Mouse (Mus musculus): ENCODE measurements around the gene Preb. TPM values are rescaled to one million over a fixed set of nuclear protein-coding genes. Genes with fewer than 3 reads are reported as not detected.
A peak's percentile ranks its signal among the peaks of the same experiment; 100 is the strongest.

Preb gene
- polyA plus RNA-seq, 1 experiment = 335 TPM

- H3K4me1 ChIP-seq (ENCODE audit: control insufficient read depth, insufficient read depth, insufficient read length, low read length) = peaks cover 31% of the 10 kb centered on the region
- peaks cover 22% of the 10 kb centered on the region for H3K36me3 ChIP-seq (ENCODE audit: control insufficient read depth, insufficient read depth, low read length)
- TF ChIP-seq POLR2A (IDR thresholded peaks at IDR 0.05; ENCODE audit: low read depth, low read length) = peak; percentile 85
- no peak for TF ChIP-seq CTCF (IDR thresholded peaks at IDR 0.05; ENCODE audit: extremely low read depth, insufficient read length, insufficient replicate concordance, low read depth, low read length)
- WGBS = under 1% methylated on average over 58 of the region's 58 CpGs
- peak within 1 kb of the TSS; percentile 93 for H3K27ac ChIP-seq (ENCODE audit: insufficient read depth, low read depth, low read length)
- no peaks in the 10 kb centered on the region for H3K27me3 ChIP-seq (ENCODE audit: control insufficient read depth, insufficient read depth, low read length)
- H3K4me3 ChIP-seq (ENCODE audit: low read depth, low read length) = peak within 1 kb of the TSS; percentile 77
These were observed 52.6 kb downstream of the Preb start, which contains the start of gene Ost4 for GRCm38 (mm10) chr5:30907413-30908059. Ost4 (minus strand) TSS chr5:30907788.

- H3K36me3 ChIP-seq (ENCODE audit: control insufficient read depth, insufficient read depth, low read length) = peaks cover 24% of the 10 kb centered on the region
- H3K4me3 ChIP-seq (ENCODE audit: low read depth, low read length) = no peak overlapping the region
- H3K4me1 ChIP-seq (ENCODE audit: control insufficient read depth, insufficient read depth, insufficient read length, low read length) = peaks cover 9% of the 10 kb centered on the region
- H3K27me3 ChIP-seq (ENCODE audit: control insufficient read depth, insufficient read depth, low read length) = no peaks in the 10 kb centered on the region
- 77% methylated on average over 5 of the region's 5 CpGs for WGBS
- peak overlapping the region; percentile 61; the same call in 1 of the 2 replicates for H3K27ac ChIP-seq (ENCODE audit: insufficient read depth, low read depth, low read length)
- TF ChIP-seq POLR2A (IDR thresholded peaks at IDR 0.05; ENCODE audit: low read depth, low read length) (no peak), CTCF (IDR thresholded peaks at IDR 0.05; ENCODE audit: extremely low read depth, insufficient read length, insufficient replicate concordance, low read depth, low read length) (no peak)
These were observed 58.3 kb downstream of the Preb start for GRCm38 (mm10) chr5:30901860-30902259.

Other genes starting within 250 kb of the Preb start
- 0.66 and 1.6 TPM in 2 replicates for gene Dpysl5, start 248.8 kb downstream of the Preb start, polyA plus RNA-seq (2012; rRNA removed)
- 26.2 and 28.7 TPM in 2 replicates for gene Mapre3, start 145.7 kb downstream of the Preb start, polyA plus RNA-seq (2012; rRNA removed)
- 77.1 and 115 TPM in 2 replicates for gene Tmem214, start 92.3 kb downstream of the Preb start, polyA plus RNA-seq (2012; rRNA removed)
- gene Agbl5, start 71.7 kb downstream of the Preb start, polyA plus RNA-seq (2012; rRNA removed) = 4.1 and 10.2 TPM in 2 replicates
- gene Ost4, start 52.6 kb downstream of the Preb start, polyA plus RNA-seq (2012; rRNA removed) = 161 and 211 TPM in 2 replicates
- 51.8 and 81.9 TPM in 2 replicates for gene Emilin1, start 47.0 kb downstream of the Preb start, polyA plus RNA-seq (2012; rRNA removed)
- gene Khk, start 38.9 kb downstream of the Preb start, polyA plus RNA-seq (2012; rRNA removed) = 285 and 579 TPM in 2 replicates
- gene Cgref1, start 14.8 kb downstream of the Preb start, polyA plus RNA-seq (2012; rRNA removed) = 219 and 481 TPM in 2 replicates
- gene Tcf23, start 8.3 kb upstream of the Preb start, polyA plus RNA-seq (2012; rRNA removed) = 0.44 and 2.0 TPM in 2 replicates
- 29.3 and 51.4 TPM in 2 replicates for gene Atraid, start 88.0 kb upstream of the Preb start, polyA plus RNA-seq (2012; rRNA removed)
- gene Slc5a6, start 88.6 kb upstream of the Preb start, polyA plus RNA-seq (2012; rRNA removed) = 14.5 and 75.0 TPM in 2 replicates
- gene Cad, start 94.4 kb upstream of the Preb start, polyA plus RNA-seq (2012; rRNA removed) = 15.4 and 17.5 TPM in 2 replicates
- gene Dnajc5g, start 145.9 kb upstream of the Preb start, polyA plus RNA-seq (2012; rRNA removed) = not detected in 2 replicates
- 0.15 and 0.17 TPM in 2 replicates for gene Slc30a3, start 147.9 kb upstream of the Preb start, polyA plus RNA-seq (2012; rRNA removed)
- gene Trim54, start 156.4 kb upstream of the Preb start, polyA plus RNA-seq (2012; rRNA removed) = not detected in 2 replicates
- gene Ucn, start 178.5 kb upstream of the Preb start, polyA plus RNA-seq (2012; rRNA removed) = not detected in 2 replicates
- gene Mpv17, start 193.9 kb upstream of the Preb start, polyA plus RNA-seq (2012; rRNA removed) = 29.1 and 33.2 TPM in 2 replicates
- 0.98 and 4.1 TPM in 2 replicates for gene Gm29609, start 219.6 kb upstream of the Preb start, polyA plus RNA-seq (2012; rRNA removed)
- 16.3 and 21.9 TPM in 2 replicates for gene Gtf3c2, start 219.8 kb upstream of the Preb start, polyA plus RNA-seq (2012; rRNA removed)
- 37.8 and 56.9 TPM in 2 replicates for gene Snx17, start 232.9 kb upstream of the Preb start, polyA plus RNA-seq (2012; rRNA removed)
- gene Eif2b4, start 233.1 kb upstream of the Preb start, polyA plus RNA-seq (2012; rRNA removed) = 30.6 and 43.2 TPM in 2 replicates
- 29.0 and 65.0 TPM in 2 replicates for gene Zfp513, start 241.9 kb upstream of the Preb start, polyA plus RNA-seq (2012; rRNA removed)